Mouse (Mus musculus): ENCODE measurements around the gene Olfr1134.
"Not testable (repeated sequence)": the region's sequence is repeated elsewhere in the genome, so short reads cannot be mapped to it uniquely, and the experiment has no call there.

The Olfr1134 gene

GRCm38 (mm10) chr2:87658360-87658759, at the start of gene Olfr1134:
Gene Olfr1134, minus strand, starts transcription at chr2:87658460.
- DNase-seq (ENCODE audit: low spot score in 2 of 2): no peak

GRCm38 (mm10) chr2:87693847-87694246, 35.6 kb upstream of the Olfr1134 start, which contains the start of gene Olfr1136:
Gene Olfr1136, minus strand, starts transcription at chr2:87693947.
- DNase-seq (ENCODE audit: low spot score in 2 of 2): no peak

GRCm38 (mm10) chr2:87673564-87673963, 15.3 kb upstream of the Olfr1134 start, which contains the start of gene Olfr1135:
Gene Olfr1135, minus strand, starts transcription at chr2:87673664.
- no peak for DNase-seq (ENCODE audit: low spot score in 2 of 2)

GRCm38 (mm10) chr2:87647274-87647673, 11.0 kb downstream of the Olfr1134 start, which contains the start of gene Olfr1133:
Gene Olfr1133, minus strand, starts transcription at chr2:87647374.
- no peak for DNase-seq (ENCODE audit: low spot score in 2 of 2)

GRCm38 (mm10) chr2:87642441-87642840, 15.8 kb downstream of the Olfr1134 start:
- no peak for DNase-seq (ENCODE audit: low spot score in 2 of 2)

GRCm38 (mm10) chr2:87637435-87637834, 20.8 kb downstream of the Olfr1134 start, which contains the start of gene Olfr1132:
Gene Olfr1132, minus strand, starts transcription at chr2:87637535.
- no peak for DNase-seq (ENCODE audit: low spot score in 2 of 2)

- no peak for DNase-seq (ENCODE audit: low spot score in 2 of 2)
Observed at GRCm38 (mm10) chr2:87626804-87627203, 31.5 kb downstream of the Olfr1134 start, which contains the start of gene Olfr1131. Gene Olfr1131, plus strand, starts transcription at chr2:87627104.

GRCm38 (mm10) chr2:87605912-87606311, 52.3 kb downstream of the Olfr1134 start, which contains the start of gene Olfr1130:
Gene Olfr1130, plus strand, starts transcription at chr2:87606212.
- not testable (repeated sequence) for DNase-seq (ENCODE audit: low spot score in 2 of 2)
